Mouse (Mus musculus): ENCODE results near the gene Ccer1. TPM values are rescaled to one million over a fixed set of nuclear protein-coding genes. Genes with fewer than 3 reads are reported as not detected.

Gene Ccer1
- polyA plus RNA-seq (2011; ENCODE audit: insufficient read depth, insufficient read length, low replicate concordance, missing spikeins), result not detected in 2 replicates

- TF ChIP-seq CTCF (IDR thresholded peaks at IDR 0.05; ENCODE audit: control insufficient read depth, insufficient read depth, low read length) (no peak), POLR2A (IDR thresholded peaks at IDR 0.05; ENCODE audit: borderline replicate concordance, control insufficient read depth, low read depth, low read length) (no peak)
- H3K27ac ChIP-seq (ENCODE audit: control insufficient read depth, insufficient read depth, low read depth, low read length, poor library complexity), result no peak within 1 kb of the TSS
- no peaks in the 10 kb centered on the region for H3K4me1 ChIP-seq (ENCODE audit: control insufficient read depth, insufficient read depth, low read length)
- 76% methylated on average over 20 of the region's 20 CpGs for WGBS
- no peak within 1 kb of the TSS for H3K4me3 ChIP-seq (replicated peaks; ENCODE audit: control insufficient read depth, low read depth, low read length)
These were observed at the start of gene Ccer1 for GRCm38 (mm10) chr10:97692913-97693312. Gene Ccer1, plus strand, starts transcription at chr10:97693059.

GRCm38 (mm10) chr10:97643768-97644167 is 49.1 kb upstream of the Ccer1 start, which contains the start of gene Epyc:
Gene Epyc, plus strand, starts transcription at chr10:97644068.
- Histone ChIP-seq H3K4me1 (ENCODE audit: control insufficient read depth, insufficient read depth, low read length) (no peaks in the 10 kb centered on the region), H3K4me3 (replicated peaks; ENCODE audit: control insufficient read depth, low read depth, low read length) (no peak within 1 kb of the TSS), H3K27ac (ENCODE audit: control insufficient read depth, insufficient read depth, low read depth, low read length, poor library complexity) (no peak within 1 kb of the TSS)
- no peak for TF ChIP-seq CTCF (IDR thresholded peaks at IDR 0.05; ENCODE audit: control insufficient read depth, insufficient read depth, low read length)
- TF ChIP-seq POLR2A (IDR thresholded peaks at IDR 0.05; ENCODE audit: borderline replicate concordance, control insufficient read depth, low read depth, low read length), result no peak
- WGBS, result 76% methylated on average over 2 of the region's 2 CpGs

- Histone ChIP-seq H3K4me3 (replicated peaks; ENCODE audit: control insufficient read depth, low read depth, low read length) (no peak overlapping the region), H3K4me1 (ENCODE audit: control insufficient read depth, insufficient read depth, low read length) (no peaks in the 10 kb centered on the region), H3K27ac (ENCODE audit: control insufficient read depth, insufficient read depth, low read depth, low read length, poor library complexity) (no peak overlapping the region)
- WGBS, result 81% methylated on average over 2 of the region's 2 CpGs
- TF ChIP-seq POLR2A (IDR thresholded peaks at IDR 0.05; ENCODE audit: borderline replicate concordance, control insufficient read depth, low read depth, low read length), result no peak
- no peak for TF ChIP-seq CTCF (IDR thresholded peaks at IDR 0.05; ENCODE audit: control insufficient read depth, insufficient read depth, low read length)
These were observed 42.5 kb upstream of the Ccer1 start for GRCm38 (mm10) chr10:97650334-97650733.

- H3K27ac ChIP-seq (ENCODE audit: control insufficient read depth, insufficient read depth, low read depth, low read length, poor library complexity), result no peak overlapping the region
- WGBS, result 66% methylated on average over 1 of the region's 1 CpGs
- H3K4me1 ChIP-seq (ENCODE audit: control insufficient read depth, insufficient read depth, low read length), result no peaks in the 10 kb centered on the region
- H3K4me3 ChIP-seq (replicated peaks; ENCODE audit: control insufficient read depth, low read depth, low read length), result no peak overlapping the region
- TF ChIP-seq POLR2A (IDR thresholded peaks at IDR 0.05; ENCODE audit: borderline replicate concordance, control insufficient read depth, low read depth, low read length), result no peak
- no peak for TF ChIP-seq CTCF (IDR thresholded peaks at IDR 0.05; ENCODE audit: control insufficient read depth, insufficient read depth, low read length)
These were observed 33.4 kb upstream of the Ccer1 start for GRCm38 (mm10) chr10:97659489-97659888.

- WGBS, result 77% methylated on average over 4 of the region's 4 CpGs
- H3K4me1 ChIP-seq (ENCODE audit: control insufficient read depth, insufficient read depth, low read length), result no peaks in the 10 kb centered on the region
- H3K27ac ChIP-seq (ENCODE audit: control insufficient read depth, insufficient read depth, low read depth, low read length, poor library complexity), result no peak overlapping the region
- TF ChIP-seq CTCF (IDR thresholded peaks at IDR 0.05; ENCODE audit: control insufficient read depth, insufficient read depth, low read length) (no peak), POLR2A (IDR thresholded peaks at IDR 0.05; ENCODE audit: borderline replicate concordance, control insufficient read depth, low read depth, low read length) (no peak)
- H3K4me3 ChIP-seq (replicated peaks; ENCODE audit: control insufficient read depth, low read depth, low read length), result no peak overlapping the region
These were observed 24.2 kb upstream of the Ccer1 start for GRCm38 (mm10) chr10:97668656-97669055.

- Histone ChIP-seq H3K4me1 (ENCODE audit: control insufficient read depth, insufficient read depth, low read length) (no peaks in the 10 kb centered on the region), H3K27ac (ENCODE audit: control insufficient read depth, insufficient read depth, low read depth, low read length, poor library complexity) (no peak overlapping the region), H3K4me3 (replicated peaks; ENCODE audit: control insufficient read depth, low read depth, low read length) (no peak overlapping the region)
- 57% methylated on average over 4 of the region's 4 CpGs for WGBS
- TF ChIP-seq POLR2A (IDR thresholded peaks at IDR 0.05; ENCODE audit: borderline replicate concordance, control insufficient read depth, low read depth, low read length) (no peak), CTCF (IDR thresholded peaks at IDR 0.05; ENCODE audit: control insufficient read depth, insufficient read depth, low read length) (no peak)
These were observed 22.7 kb upstream of the Ccer1 start for GRCm38 (mm10) chr10:97670202-97670601.

GRCm38 (mm10) chr10:97673239-97673638 is 19.6 kb upstream of the Ccer1 start:
- Histone ChIP-seq H3K27ac (ENCODE audit: control insufficient read depth, insufficient read depth, low read depth, low read length, poor library complexity) (no peak overlapping the region), H3K4me1 (ENCODE audit: control insufficient read depth, insufficient read depth, low read length) (no peaks in the 10 kb centered on the region), H3K4me3 (replicated peaks; ENCODE audit: control insufficient read depth, low read depth, low read length) (no peak overlapping the region)
- 52% methylated on average over 2 of the region's 2 CpGs for WGBS
- TF ChIP-seq CTCF (IDR thresholded peaks at IDR 0.05; ENCODE audit: control insufficient read depth, insufficient read depth, low read length) (no peak), POLR2A (IDR thresholded peaks at IDR 0.05; ENCODE audit: borderline replicate concordance, control insufficient read depth, low read depth, low read length) (no peak)

GRCm38 (mm10) chr10:97682981-97683380 is 9.9 kb upstream of the Ccer1 start:
- Histone ChIP-seq H3K4me1 (ENCODE audit: control insufficient read depth, insufficient read depth, low read length) (no peaks in the 10 kb centered on the region), H3K27ac (ENCODE audit: control insufficient read depth, insufficient read depth, low read depth, low read length, poor library complexity) (no peak overlapping the region), H3K4me3 (replicated peaks; ENCODE audit: control insufficient read depth, low read depth, low read length) (no peak overlapping the region)
- TF ChIP-seq CTCF (IDR thresholded peaks at IDR 0.05; ENCODE audit: control insufficient read depth, insufficient read depth, low read length) (no peak), POLR2A (IDR thresholded peaks at IDR 0.05; ENCODE audit: borderline replicate concordance, control insufficient read depth, low read depth, low read length) (no peak)

- H3K4me3 ChIP-seq (replicated peaks; ENCODE audit: control insufficient read depth, low read depth, low read length), result no peak overlapping the region
- 83% methylated on average over 1 of the region's 1 CpGs for WGBS
- H3K4me1 ChIP-seq (ENCODE audit: control insufficient read depth, insufficient read depth, low read length), result no peaks in the 10 kb centered on the region
- TF ChIP-seq CTCF (IDR thresholded peaks at IDR 0.05; ENCODE audit: control insufficient read depth, insufficient read depth, low read length) (no peak), POLR2A (IDR thresholded peaks at IDR 0.05; ENCODE audit: borderline replicate concordance, control insufficient read depth, low read depth, low read length) (no peak)
- no peak overlapping the region for H3K27ac ChIP-seq (ENCODE audit: control insufficient read depth, insufficient read depth, low read depth, low read length, poor library complexity)
These were observed 5.7 kb upstream of the Ccer1 start for GRCm38 (mm10) chr10:97687198-97687597.
